Mouse (Mus musculus) MEL (cell line): ENCODE measurements around the gene Grin2d.

Experiments used
- CTCF ChIP-seq, 3 experiments: IDR thresholded peaks in 2 of 3; conservative IDR thresholded peaks in 1 of 3; 2 replicates each; pipeline ENCODE4 v1.5.1; 2011 to 2012; ENCODE audit warnings: low read length in 3 of 3, low read depth in 2 of 3, mild to moderate bottlenecking in 2 of 3, improper control_type of control experiment in 1 of 3, inconsistent platforms in 1 of 3, mixed read lengths in 1 of 3, moderate library complexity in 1 of 3; ENCODE audit not compliant: control insufficient read depth in 1 of 3, insufficient read depth in 1 of 3, poor library complexity in 1 of 3, severe bottlenecking in 1 of 3
- RCOR1 ChIP-seq: IDR thresholded peaks from 2 replicates; pipeline ENCODE4 v1.6.1; 2012; ENCODE audit warnings: low read depth, mild to moderate bottlenecking, inconsistent platforms, low read length, improper control_type of control experiment

DNA sequence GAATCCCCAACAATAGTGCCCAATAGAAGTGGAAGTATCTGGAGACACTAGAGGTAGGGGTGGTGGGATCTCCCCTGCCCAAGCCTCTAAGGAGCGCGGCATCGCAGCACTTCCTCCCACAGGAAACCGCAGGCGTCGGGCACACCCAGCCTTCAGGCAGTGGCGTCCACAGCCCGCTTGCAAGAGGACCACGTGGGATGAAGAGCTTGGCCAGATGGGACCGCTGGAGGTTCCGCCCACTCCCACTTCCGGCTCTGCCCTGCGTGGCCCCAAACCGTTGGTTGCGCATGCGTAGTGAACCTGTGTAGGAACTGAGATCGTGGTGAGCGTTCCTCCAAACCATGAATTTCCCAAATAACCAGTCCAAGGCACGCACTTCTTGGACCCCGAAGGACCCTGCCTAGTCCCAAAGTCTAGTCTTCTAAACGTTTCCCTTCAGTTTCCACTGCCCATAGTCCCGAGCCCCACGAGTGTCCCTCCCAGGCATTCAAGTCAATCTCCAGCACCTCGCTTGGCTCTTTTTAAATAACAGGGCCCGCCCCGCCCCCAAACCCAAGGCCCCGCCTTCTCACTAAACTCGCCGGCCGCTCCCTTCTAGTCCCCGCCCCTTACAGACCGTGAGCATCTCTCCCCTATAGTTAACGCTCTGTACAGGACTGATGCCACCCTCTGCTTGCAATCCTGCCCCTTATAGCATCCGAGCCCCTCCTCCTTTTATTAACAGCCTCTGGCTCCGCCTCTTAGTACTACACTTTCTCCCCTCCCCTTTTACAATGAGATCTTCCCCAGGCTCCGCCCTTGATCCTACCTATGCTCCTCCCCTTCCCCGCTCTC lies 45.0 kb upstream of the Grin2d start:
- TF ChIP-seq RCOR1 (peak; percentile 74), CTCF (IDR thresholded peaks at IDR 0.05 in 2 of 3, conservative IDR thresholded peaks at IDR 0.05 in 1 of 3; ENCODE audit: control insufficient read depth in 1 of 3, insufficient read depth in 1 of 3, low read depth in 2 of 3, low read length in 3 of 3, poor library complexity in 1 of 3, severe bottlenecking in 1 of 3) (no peak)
